Mouse (Mus musculus): ENCODE data around the gene Hecw2.

Gene Hecw2

GRCm38 (mm10) chr1:54118342-54118973 lies 76.5 kb downstream of the Hecw2 start:
- DNase-seq (ENCODE audit: low read depth in 2 of 2, low spot score in 2 of 2) = no peak

- DNase-seq (ENCODE audit: low read depth in 2 of 2, low spot score in 2 of 2) = no peak
These were observed 83.9 kb downstream of the Hecw2 start for GRCm38 (mm10) chr1:54110920-54111605.

GRCm38 (mm10) chr1:54109255-54109654 lies 85.7 kb downstream of the Hecw2 start:
- DNase-seq (ENCODE audit: low read depth in 2 of 2, low spot score in 2 of 2) = no peak

GRCm38 (mm10) chr1:54106756-54107155 lies 88.2 kb downstream of the Hecw2 start:
- DNase-seq (ENCODE audit: low read depth in 2 of 2, low spot score in 2 of 2) = no peak

GRCm38 (mm10) chr1:54079708-54080107 lies 115.3 kb downstream of the Hecw2 start:
- no peak for DNase-seq (ENCODE audit: low read depth in 2 of 2, low spot score in 2 of 2)

- no peak for DNase-seq (ENCODE audit: low read depth in 2 of 2, low spot score in 2 of 2)
These were observed 120.5 kb downstream of the Hecw2 start for GRCm38 (mm10) chr1:54074456-54074855.

- DNase-seq (ENCODE audit: low read depth in 2 of 2, low spot score in 2 of 2) = no peak
These were observed 124.8 kb downstream of the Hecw2 start for GRCm38 (mm10) chr1:54070121-54070520.

- DNase-seq (ENCODE audit: low read depth in 2 of 2, low spot score in 2 of 2) = no peak
These were observed 126.7 kb downstream of the Hecw2 start for GRCm38 (mm10) chr1:54068248-54068647.

- DNase-seq (ENCODE audit: low read depth in 2 of 2, low spot score in 2 of 2) = no peak
These were observed 129.5 kb downstream of the Hecw2 start for GRCm38 (mm10) chr1:54065434-54065833.

- DNase-seq (ENCODE audit: low read depth in 2 of 2, low spot score in 2 of 2) = no peak
These were observed 133.9 kb downstream of the Hecw2 start for GRCm38 (mm10) chr1:54061078-54061477.

GRCm38 (mm10) chr1:54059731-54060130 lies 135.2 kb downstream of the Hecw2 start:
- no peak for DNase-seq (ENCODE audit: low read depth in 2 of 2, low spot score in 2 of 2)

- DNase-seq (ENCODE audit: low read depth in 2 of 2, low spot score in 2 of 2) = no peak
These were observed 142.2 kb downstream of the Hecw2 start for GRCm38 (mm10) chr1:54052771-54053170.

- DNase-seq (ENCODE audit: low read depth in 2 of 2, low spot score in 2 of 2) = no peak
These were observed 148.0 kb downstream of the Hecw2 start for GRCm38 (mm10) chr1:54046923-54047322.

GRCm38 (mm10) chr1:54039062-54039461 lies 155.9 kb downstream of the Hecw2 start:
- DNase-seq (ENCODE audit: low read depth in 2 of 2, low spot score in 2 of 2) = no peak

GRCm38 (mm10) chr1:54017686-54018085 lies 177.3 kb downstream of the Hecw2 start:
- no peak for DNase-seq (ENCODE audit: low read depth in 2 of 2, low spot score in 2 of 2)

- DNase-seq (ENCODE audit: low read depth in 2 of 2, low spot score in 2 of 2) = no peak
These were observed 179.2 kb downstream of the Hecw2 start for GRCm38 (mm10) chr1:54015739-54016138.

GRCm38 (mm10) chr1:54012414-54012813 lies 182.6 kb downstream of the Hecw2 start:
- no peak for DNase-seq (ENCODE audit: low read depth in 2 of 2, low spot score in 2 of 2)

GRCm38 (mm10) chr1:54009418-54010064 lies 185.4 kb downstream of the Hecw2 start:
- DNase-seq (ENCODE audit: low read depth in 2 of 2, low spot score in 2 of 2) = no peak

GRCm38 (mm10) chr1:54005860-54006386 lies 189.0 kb downstream of the Hecw2 start:
- DNase-seq (ENCODE audit: low read depth in 2 of 2, low spot score in 2 of 2) = no peak

GRCm38 (mm10) chr1:54003288-54003687 lies 191.7 kb downstream of the Hecw2 start:
- no peak for DNase-seq (ENCODE audit: low read depth in 2 of 2, low spot score in 2 of 2)

GRCm38 (mm10) chr1:54002077-54002476 lies 192.9 kb downstream of the Hecw2 start:
- no peak for DNase-seq (ENCODE audit: low read depth in 2 of 2, low spot score in 2 of 2)

- no peak for DNase-seq (ENCODE audit: low read depth in 2 of 2, low spot score in 2 of 2)
These were observed 197.7 kb downstream of the Hecw2 start for GRCm38 (mm10) chr1:53997239-53997638.
